ENCODE assay signal across 29 mouse cellular contexts in genomic region chr4:148469487-148470252, GRCm38 (mm10). TPM values are rescaled to one million over a fixed set of nuclear protein-coding genes. Genes with fewer than 3 reads are reported as not detected.
A peak's percentile ranks its signal among the peaks of the same experiment; 100 is the strongest.
DNase-seq lines count a peak whose midpoint lies in the region; ATAC-seq and TF ChIP-seq lines count a peak whose summit lies in the region.
"Had no signal": no experiment of that assay in that cellular context is flagged by ENCODE, and none has a peak within 500 bp of the region (broad histone marks: within the 10 kb centered on the region; RNA-seq: fewer than 3 reads in every experiment).

No protein-coding gene starts in this region.

- 89% methylated on average over 11 of the region's 11 CpGs for WGBS in hindbrain, embryonic 10.5 days
- WGBS in hindbrain, embryonic 12.5 days, result 84% methylated on average over 11 of the region's 11 CpGs
- 81% methylated on average over 11 of the region's 11 CpGs for WGBS in kidney, postnatal 0 days

- no peaks in the 10 kb centered on the region for H3K27me3 ChIP-seq in hindbrain, embryonic 10.5 days (ENCODE audit: insufficient read depth, poor library complexity, severe bottlenecking)
- no peaks in the 10 kb centered on the region for H3K27me3 ChIP-seq in hindbrain, embryonic 12.5 days
- no peaks in the 10 kb centered on the region for H3K27me3 ChIP-seq in kidney, postnatal 0 days (ENCODE audit: insufficient read depth, low read length)
- H3K27me3 ChIP-seq: heart, embryonic 13.5 days; hindbrain, embryonic 13.5 days; limb, embryonic 13.5 days; lung, embryonic 15.5 days; neural tube, embryonic 13.5 days had no signal

- H3K4me3 ChIP-seq in hindbrain, embryonic 10.5 days, result no peak overlapping the region
- no peak overlapping the region for H3K4me3 ChIP-seq in hindbrain, embryonic 12.5 days
- H3K4me3 ChIP-seq in kidney, postnatal 0 days (replicated peaks; ENCODE audit: low read depth, low read length), result no peak overlapping the region
- H3K4me3 ChIP-seq: heart, adult 2 months; heart, embryonic 13.5 days; hindbrain, embryonic 13.5 days; limb, embryonic 13.5 days; lung, embryonic 15.5 days; myocyte; neural tube, embryonic 13.5 days had no signal

- 0 out of 2 replicates have a peak overlapping the region, but pooled peaks have one; percentile 50 for H3K27ac ChIP-seq in hindbrain, embryonic 10.5 days
- H3K27ac ChIP-seq in hindbrain, embryonic 12.5 days, result no peak overlapping the region
- H3K27ac ChIP-seq in kidney, postnatal 0 days, result no peak overlapping the region
- H3K27ac ChIP-seq: heart, adult 2 months; heart, embryonic 13.5 days; hindbrain, embryonic 13.5 days; limb, embryonic 13.5 days; lung, embryonic 15.5 days; neural tube, embryonic 13.5 days had no signal

- H3K9me3 ChIP-seq in hindbrain, embryonic 10.5 days, result no peaks in the 10 kb centered on the region
- no peaks in the 10 kb centered on the region for H3K9me3 ChIP-seq in hindbrain, embryonic 12.5 days (replicated peaks)
- no peaks in the 10 kb centered on the region for H3K9me3 ChIP-seq in kidney, postnatal 0 days (replicated peaks; ENCODE audit: low read length)
- H3K9me3 ChIP-seq: G1E; heart, embryonic 13.5 days; hindbrain, embryonic 13.5 days; limb, embryonic 13.5 days; lung, embryonic 15.5 days; neural tube, embryonic 13.5 days had no signal

- no peak overlapping the region for H3K9ac ChIP-seq in hindbrain, embryonic 12.5 days
- no peak overlapping the region for H3K9ac ChIP-seq in kidney, postnatal 0 days (ENCODE audit: low read depth, low read length)
- H3K9ac ChIP-seq: heart, embryonic 13.5 days; hindbrain, embryonic 13.5 days; limb, embryonic 13.5 days; lung, embryonic 15.5 days; neural tube, embryonic 13.5 days had no signal

- DNase-seq in embryo, embryonic 10 days (ENCODE audit: low spot score), result peak; percentile 19
- no peak for DNase-seq in embryo, embryonic 9.5 days (ENCODE audit: extremely low spot score)
- no peak for DNase-seq in hindbrain, embryonic 10.5 days (ENCODE audit: low spot score)
- peak; percentile 18 for DNase-seq in kidney, postnatal 0 days (ENCODE audit: low spot score)
- no peak for DNase-seq in kidney, adult 11 months
- no peak for DNase-seq in gastrocnemius, postnatal 36 days
- DNase-seq in adrenal gland, adult 18-20 months (ENCODE audit: low spot score in 2 of 2), result no peak
- DNase-seq: adrenal gland, postnatal 10 days; cerebellum, adult 11 months; cerebellum, adult 9-10 months; cerebellum, postnatal 36 days; gastrocnemius, postnatal 25 days; heart, adult 2 months; thymus, adult 2 months; thymus, postnatal 36 days had no signal

- TF ChIP-seq CTCF in kidney, postnatal 0 days (IDR thresholded peaks at IDR 0.05; ENCODE audit: low read depth), result no peak

- intact Hi-C loops in gastrocnemius, postnatal 36 days (cut with DNase I), result loop anchor here (5.0 kb wide), 1 partner anchor 98 kb away; no protein-coding TSS in a partner anchor

- peaks cover 100% of the 10 kb centered on the region for H3K36me3 ChIP-seq in hindbrain, embryonic 10.5 days
- peaks cover 91% of the 10 kb centered on the region for H3K36me3 ChIP-seq in hindbrain, embryonic 12.5 days
- peaks cover 78% of the 10 kb centered on the region for H3K36me3 ChIP-seq in kidney, postnatal 0 days (ENCODE audit: insufficient read depth, low read length)

- no peak for ATAC-seq in hindbrain, embryonic 12.5 days (ENCODE audit: low FRiP score)
- no peak for ATAC-seq in kidney, postnatal 0 days (replicated peaks; ENCODE audit: low FRiP score, low read depth)
- ATAC-seq: forebrain, embryonic 14.5 days; intestine, postnatal 0 days; midbrain, embryonic 16.5 days had no signal

- peaks cover 20% of the 10 kb centered on the region for H3K4me1 ChIP-seq in hindbrain, embryonic 10.5 days (replicated peaks)
- H3K4me1 ChIP-seq in hindbrain, embryonic 12.5 days, result peaks cover 2% of the 10 kb centered on the region; the same call in 1 of the 2 replicates
- no peaks in the 10 kb centered on the region for H3K4me1 ChIP-seq in kidney, postnatal 0 days (replicated peaks; ENCODE audit: insufficient read depth, low read length)
- H3K4me1 ChIP-seq: heart, embryonic 13.5 days; hindbrain, embryonic 13.5 days; lung, embryonic 15.5 days had no signal

- H3K4me2 ChIP-seq in hindbrain, embryonic 12.5 days (replicated peaks), result no peak overlapping the region
- H3K4me2 ChIP-seq in kidney, postnatal 0 days (ENCODE audit: low read length), result no peak overlapping the region
- H3K4me2 ChIP-seq: heart, embryonic 13.5 days; hindbrain, embryonic 13.5 days; limb, embryonic 13.5 days; liver, embryonic 11.5 days; lung, embryonic 15.5 days; midbrain, embryonic 11.5 days; neural tube, embryonic 13.5 days had no signal

RNA-seq across cellular contexts. Expression of gene Mtor, which starts 21.3 kb away (rescaled TPM):
- 25.1 and 25.3 TPM in 2 replicates for polyA plus RNA-seq in hindbrain, embryonic 10.5 days (2016; fragmentation: Nextera tagmentation; extraction: Ambion mirVana)
- 30.2 and 31.9 TPM in 2 replicates for polyA plus RNA-seq in hindbrain, embryonic 12.5 days (2016; fragmentation: Nextera tagmentation; extraction: Ambion mirVana)
- 19.8 and 21.6 TPM in 2 replicates for polyA plus RNA-seq in kidney, postnatal 0 days (2015; fragmentation: Nextera tagmentation; extraction: Ambion mirVana)
- 10 to 100 TPM; 28.6 to 35.8 TPM for total RNA-seq in gastrocnemius, postnatal 36 days (2021)
- 10 to 100 TPM; 84.3 to 87.9 TPM for total RNA-seq in adrenal gland, adult 18-20 months (2021)

RNA-seq across cellular contexts. Expression of gene Ubiad1, which starts 25.1 kb away (rescaled TPM):
- 25.0 and 25.8 TPM in 2 replicates for polyA plus RNA-seq in hindbrain, embryonic 10.5 days (2016; fragmentation: Nextera tagmentation; extraction: Ambion mirVana)
- 20.4 and 22.2 TPM in 2 replicates for polyA plus RNA-seq in hindbrain, embryonic 12.5 days (2016; fragmentation: Nextera tagmentation; extraction: Ambion mirVana)
- polyA plus RNA-seq in kidney, postnatal 0 days (2015; fragmentation: Nextera tagmentation; extraction: Ambion mirVana), result 23.3 and 23.6 TPM in 2 replicates
- 10 to 100 TPM; 10.7 to 11.6 TPM for total RNA-seq in gastrocnemius, postnatal 36 days (2021)
- 10 to 100 TPM; 21.5 to 22.4 TPM for total RNA-seq in adrenal gland, adult 18-20 months (2021)

RNA-seq across cellular contexts. Expression of gene Angptl7, which starts 30.6 kb away (rescaled TPM):
- 0.29 and 0.31 TPM in 2 replicates for polyA plus RNA-seq in hindbrain, embryonic 10.5 days (2016; fragmentation: Nextera tagmentation; extraction: Ambion mirVana)
- polyA plus RNA-seq in hindbrain, embryonic 12.5 days (2016; fragmentation: Nextera tagmentation; extraction: Ambion mirVana), result 0.35 and 0.38 TPM in 2 replicates
- 0.46 and 1.1 TPM in 2 replicates for polyA plus RNA-seq in kidney, postnatal 0 days (2015; fragmentation: Nextera tagmentation; extraction: Ambion mirVana)
- 10 to 100 TPM; 33.9 to 36.6 TPM for total RNA-seq in gastrocnemius, postnatal 36 days (2021)
- 1 to 10 TPM in 1 of 2 experiments, under 1 TPM in 1; 0.63 to 1.3 TPM for total RNA-seq in adrenal gland, adult 18-20 months (2021)
- total RNA-seq: megakaryocyte progenitor cell, adult 5-6 weeks had no signal
- polyA plus RNA-seq: G1E had no signal

Comparison
In these comparisons a context has a peak if more than half of its experiments do, and no peak if none do; other contexts are left out.
1. DNase-seq: peak in embryo, embryonic 10 days (single experiment) and kidney, postnatal 0 days (single experiment); none in embryo, embryonic 9.5 days (single experiment), hindbrain, embryonic 10.5 days (single experiment), kidney, adult 11 months (single experiment), gastrocnemius, postnatal 36 days (0 of 2) and adrenal gland, adult 18-20 months (0 of 2).